9 mouse cellular contexts compared by ENCODE assay signal in genomic region chr7:63913724-63914692, GRCm38 (mm10). TPM values are rescaled to one million over a fixed set of nuclear protein-coding genes. Genes with fewer than 3 reads are reported as not detected.
DNase-seq lines count a peak whose midpoint lies in the region; ATAC-seq and TF ChIP-seq lines count a peak whose summit lies in the region.
"Had no signal": no experiment of that assay in that cellular context is flagged by ENCODE, and none has a peak within 500 bp of the region (broad histone marks: within the 10 kb centered on the region; RNA-seq: fewer than 3 reads in every experiment).

No protein-coding gene starts in this region.

- peaks cover 81% of the 10 kb centered on the region for H3K4me1 ChIP-seq in cerebellum, adult 2 months (ENCODE audit: control insufficient read depth, insufficient read depth, low read length)
- peaks cover 55% of the 10 kb centered on the region for H3K4me1 ChIP-seq in kidney, embryonic 16.5 days (ENCODE audit: insufficient read depth, low read length)
- H3K4me1 ChIP-seq in neural tube, embryonic 15.5 days, result peaks cover 58% of the 10 kb centered on the region

- H3K9ac ChIP-seq in kidney, embryonic 16.5 days (replicated peaks; ENCODE audit: low read length), result no peak overlapping the region
- no peak overlapping the region for H3K9ac ChIP-seq in neural tube, embryonic 15.5 days (replicated peaks)
- H3K9ac ChIP-seq: embryonic facial prominence, embryonic 13.5 days had no signal

- no peak for TF ChIP-seq POLR2A in cerebellum, adult 2 months (IDR thresholded peaks at IDR 0.05; ENCODE audit: borderline replicate concordance, insufficient read depth, low read length)

- no peaks in the 10 kb centered on the region for H3K9me3 ChIP-seq in kidney, embryonic 16.5 days (ENCODE audit: low read length)
- no peaks in the 10 kb centered on the region for H3K9me3 ChIP-seq in neural tube, embryonic 15.5 days (replicated peaks)
- H3K9me3 ChIP-seq: embryonic facial prominence, embryonic 13.5 days had no signal

- no peak overlapping the region for H3K4me2 ChIP-seq in kidney, embryonic 16.5 days (replicated peaks; ENCODE audit: low read depth, low read length)
- no peak overlapping the region for H3K4me2 ChIP-seq in neural tube, embryonic 15.5 days
- H3K4me2 ChIP-seq: embryonic facial prominence, embryonic 13.5 days had no signal

- no peaks in the 10 kb centered on the region for H3K27me3 ChIP-seq in cerebellum, adult 2 months (ENCODE audit: control insufficient read depth, insufficient read depth, low read length)
- no peaks in the 10 kb centered on the region for H3K27me3 ChIP-seq in kidney, embryonic 16.5 days (ENCODE audit: insufficient read depth, low read length)
- no peaks in the 10 kb centered on the region for H3K27me3 ChIP-seq in neural tube, embryonic 15.5 days (replicated peaks)
- H3K27me3 ChIP-seq: embryonic facial prominence, embryonic 13.5 days had no signal

- no peak for DNase-seq in cerebellum, adult 2 months
- no peak for DNase-seq in cerebellum, adult 8-10 months
- DNase-seq in lung, adult 18-20 months, result peak; percentile 67 to 82
- no peak for DNase-seq in lung, postnatal 10 days
- DNase-seq in left cerebral cortex, adult 9 months (ENCODE audit: low spot score in 2 of 2), result no peak
- DNase-seq in thymus, postnatal 25 days, result no peak

- no peak for TF ChIP-seq CTCF in cerebellum, adult 2 months (IDR thresholded peaks at IDR 0.05; ENCODE audit: borderline replicate concordance, insufficient read depth, low read depth, low read length)

- ATAC-seq in kidney, embryonic 16.5 days (ENCODE audit: low FRiP score, low TSS enrichment), result peak; percentile 44; the same call in 1 of the 2 replicates
- no peak for ATAC-seq in neural tube, embryonic 15.5 days (ENCODE audit: low FRiP score)

- peak overlapping the region; percentile 53 for H3K27ac ChIP-seq in cerebellum, adult 2 months (ENCODE audit: insufficient read depth, low read length)
- peak overlapping the region; percentile 79 for H3K27ac ChIP-seq in kidney, embryonic 16.5 days (ENCODE audit: low read length)
- H3K27ac ChIP-seq in neural tube, embryonic 15.5 days (replicated peaks), result peak overlapping the region; percentile 5; the same call in 1 of the 2 replicates
- H3K27ac ChIP-seq: embryonic facial prominence, embryonic 13.5 days had no signal

- WGBS in cerebellum, adult 2 months, result 49% methylated on average over 10 of the region's 10 CpGs
- 53% methylated on average over 10 of the region's 10 CpGs for WGBS in kidney, embryonic 16.5 days
- WGBS in neural tube, embryonic 15.5 days, result 50% methylated on average over 10 of the region's 10 CpGs

- no peak overlapping the region for H3K4me3 ChIP-seq in cerebellum, adult 2 months (replicated peaks; ENCODE audit: insufficient read depth, low read depth, low read length)
- H3K4me3 ChIP-seq in kidney, embryonic 16.5 days (ENCODE audit: low read length), result no peak overlapping the region
- no peak overlapping the region for H3K4me3 ChIP-seq in neural tube, embryonic 15.5 days (replicated peaks)
- H3K4me3 ChIP-seq: embryonic facial prominence, embryonic 13.5 days had no signal

- no peaks in the 10 kb centered on the region for H3K36me3 ChIP-seq in kidney, embryonic 16.5 days (ENCODE audit: insufficient read depth, low read length)
- H3K36me3 ChIP-seq in neural tube, embryonic 15.5 days, result no peaks in the 10 kb centered on the region
- H3K36me3 ChIP-seq: embryonic facial prominence, embryonic 13.5 days had no signal

RNA-seq across cellular contexts. Expression of gene E030018B13Rik, which starts 2.6 kb away (rescaled TPM):
- not detected in 2 replicates for polyA plus RNA-seq in cerebellum, adult 2 months (2012; rRNA removed)
- polyA plus RNA-seq in kidney, embryonic 16.5 days (2015; fragmentation: Nextera tagmentation; extraction: Ambion mirVana), result not detected in 2 replicates
- polyA plus RNA-seq in neural tube, embryonic 15.5 days (2015; fragmentation: Nextera tagmentation; extraction: Ambion mirVana), result not detected in 2 replicates
- polyA plus RNA-seq: embryonic facial prominence, embryonic 13.5 days had no signal

RNA-seq across cellular contexts. Expression of gene Klf13, which starts 24.7 kb away (rescaled TPM):
- polyA plus RNA-seq in cerebellum, adult 2 months (2012; rRNA removed), result 60.8 and 68.9 TPM in 2 replicates
- 23.2 and 23.7 TPM in 2 replicates for polyA plus RNA-seq in kidney, embryonic 16.5 days (2015; fragmentation: Nextera tagmentation; extraction: Ambion mirVana)
- 24.7 and 26.8 TPM in 2 replicates for polyA plus RNA-seq in neural tube, embryonic 15.5 days (2015; fragmentation: Nextera tagmentation; extraction: Ambion mirVana)

Comparison
In these comparisons a context has a peak if more than half of its experiments do, and no peak if none do; other contexts are left out.
1. DNase-seq: peak in lung, adult 18-20 months (2 of 2); none in cerebellum, adult 2 months (0 of 2), cerebellum, adult 8-10 months (single experiment), lung, postnatal 10 days (single experiment), left cerebral cortex, adult 9 months (0 of 2) and thymus, postnatal 25 days (single experiment).
2. H3K27ac ChIP-seq: peak in every context shown above with its lines; median percentile 79 in kidney, embryonic 16.5 days; 53 in cerebellum, adult 2 months; 5 in neural tube, embryonic 15.5 days.